Mouse (Mus musculus): ENCODE results near the gene Ppp2r2d.
A peak's percentile ranks its signal among the peaks of the same experiment; 100 is the strongest.

Ppp2r2d gene

DNA sequence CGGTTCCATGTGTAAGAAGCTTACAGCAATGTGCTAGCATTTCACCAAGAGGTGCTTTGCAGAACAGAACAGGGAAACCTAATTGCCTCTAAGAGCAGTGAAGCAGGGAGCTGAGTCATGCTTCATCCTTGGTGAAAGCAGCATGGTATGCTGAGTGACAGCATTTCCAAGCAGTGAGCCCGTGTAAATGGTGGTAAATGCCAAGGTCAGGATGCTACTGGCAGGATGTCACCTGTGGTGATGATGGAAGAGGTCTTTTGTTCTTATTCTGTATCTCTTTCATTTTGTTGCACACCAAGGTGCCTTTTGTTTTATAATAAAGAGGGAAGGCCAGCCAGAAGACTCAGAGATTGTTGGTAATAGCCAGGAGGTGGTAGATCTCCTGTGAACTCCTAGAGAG, 10.8 kb downstream of the Ppp2r2d start:
- no peak for DNase-seq (ENCODE audit: extremely low read depth, low read depth)

DNA sequence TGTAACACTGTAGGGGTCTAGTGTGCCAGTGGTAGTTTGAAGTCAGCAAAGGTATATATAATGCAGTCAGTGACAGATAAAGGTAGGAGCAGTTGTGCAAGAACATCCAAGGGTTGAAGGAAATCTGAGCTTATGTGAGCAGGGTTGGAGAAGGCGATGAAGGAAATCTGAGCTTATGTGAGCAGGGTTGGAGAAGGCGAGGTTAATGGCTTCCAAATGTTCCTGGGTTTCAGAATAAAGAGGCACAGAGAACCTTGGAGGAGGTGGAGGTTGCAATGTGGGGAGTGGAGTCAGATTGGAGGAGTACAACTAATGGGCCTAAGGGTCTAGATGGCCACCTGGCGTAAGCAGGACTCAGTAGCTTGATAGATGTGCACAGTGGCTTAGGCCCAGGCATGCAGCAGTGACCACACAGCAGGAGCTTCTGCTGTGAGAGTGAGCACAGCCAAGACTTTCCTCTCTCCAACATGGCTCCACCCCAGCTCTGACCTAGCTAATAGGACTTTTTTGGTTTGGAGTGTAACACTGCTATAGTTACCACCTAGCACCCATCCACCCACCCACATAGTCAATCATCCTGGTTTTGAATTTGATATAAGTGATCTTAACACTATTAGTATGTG, 18.2 kb downstream of the Ppp2r2d start:
- no peak for DNase-seq (ENCODE audit: extremely low read depth, low read depth)

DNA sequence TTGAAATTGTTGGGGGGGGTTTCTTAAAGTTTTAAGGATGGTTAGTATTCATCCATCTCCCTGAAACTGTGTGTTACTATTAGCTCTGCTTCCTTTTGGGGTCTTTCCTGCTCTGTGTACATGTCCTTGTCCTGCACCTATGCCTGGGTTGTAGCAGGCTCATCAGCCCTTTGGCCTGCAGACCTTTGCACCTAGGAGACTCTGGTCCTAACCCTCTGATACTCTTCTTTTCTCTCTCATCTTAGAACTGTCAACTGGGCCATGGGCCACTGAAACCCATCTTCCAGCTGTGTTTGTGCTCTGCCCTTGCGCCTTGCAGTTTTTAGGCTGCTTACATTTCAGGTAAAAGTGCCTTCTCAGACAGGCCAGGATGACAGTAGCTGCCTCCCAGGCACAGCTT, 18.9 kb downstream of the Ppp2r2d start:
- no peak for DNase-seq (ENCODE audit: extremely low read depth, low read depth)

DNA sequence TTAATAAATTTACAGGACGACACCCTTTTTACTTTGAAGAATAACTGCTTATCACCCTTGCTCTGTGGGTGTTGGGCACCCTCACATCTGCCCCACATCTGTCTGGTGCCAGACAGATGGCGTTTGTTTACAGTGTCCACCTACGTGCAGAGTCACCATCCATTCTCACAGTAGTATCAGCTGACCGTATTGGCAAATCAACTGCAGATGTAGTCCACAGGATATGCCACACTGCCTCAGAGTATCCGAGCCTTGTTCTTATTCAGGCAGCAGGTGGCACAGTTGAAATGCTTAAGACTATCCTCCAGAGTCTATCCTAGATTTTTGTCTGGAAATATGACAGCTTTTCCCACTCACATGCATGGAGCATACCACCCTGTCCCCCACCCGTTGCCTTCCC, 21.4 kb downstream of the Ppp2r2d start:
- DNase-seq (ENCODE audit: extremely low read depth, low read depth): no peak

DNA sequence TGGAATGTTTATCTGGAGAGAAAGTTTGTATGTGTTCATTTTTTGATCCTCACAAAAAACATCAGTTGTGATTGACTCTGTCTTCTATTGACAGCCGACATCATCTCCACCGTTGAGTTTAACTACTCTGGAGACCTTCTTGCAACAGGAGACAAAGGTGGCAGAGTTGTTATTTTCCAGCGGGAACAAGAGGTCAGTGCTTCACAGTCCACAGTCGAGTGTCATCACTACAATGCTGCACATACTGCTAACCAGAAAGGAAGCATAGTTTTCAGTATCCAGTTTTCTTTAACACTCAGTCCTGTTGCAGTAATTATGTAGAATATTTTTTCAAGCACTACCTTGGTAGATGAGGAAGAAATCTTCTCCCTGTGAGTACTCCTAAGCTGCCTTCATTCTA, 22.4 kb downstream of the Ppp2r2d start:
- DNase-seq (ENCODE audit: extremely low read depth, low read depth): no peak

DNA sequence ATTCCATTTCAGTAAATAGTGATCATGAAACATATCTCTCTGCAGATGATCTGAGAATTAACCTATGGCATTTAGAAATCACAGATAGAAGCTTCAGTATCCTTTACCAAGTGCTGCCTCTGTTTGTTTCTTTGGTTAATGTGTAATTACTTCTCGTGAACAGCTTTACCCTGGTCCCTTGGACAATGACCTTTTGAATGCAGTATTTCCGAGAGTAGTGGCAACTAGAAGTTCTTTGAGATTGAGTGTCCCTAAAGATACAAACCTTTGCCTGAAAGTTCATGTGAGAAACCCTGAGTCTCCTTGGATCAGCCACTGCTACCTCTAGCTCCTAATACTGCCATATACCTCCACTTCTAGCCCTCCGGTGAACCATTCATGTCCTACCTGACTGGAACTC, 27.1 kb downstream of the Ppp2r2d start:
- no peak for DNase-seq (ENCODE audit: extremely low read depth, low read depth)

DNA sequence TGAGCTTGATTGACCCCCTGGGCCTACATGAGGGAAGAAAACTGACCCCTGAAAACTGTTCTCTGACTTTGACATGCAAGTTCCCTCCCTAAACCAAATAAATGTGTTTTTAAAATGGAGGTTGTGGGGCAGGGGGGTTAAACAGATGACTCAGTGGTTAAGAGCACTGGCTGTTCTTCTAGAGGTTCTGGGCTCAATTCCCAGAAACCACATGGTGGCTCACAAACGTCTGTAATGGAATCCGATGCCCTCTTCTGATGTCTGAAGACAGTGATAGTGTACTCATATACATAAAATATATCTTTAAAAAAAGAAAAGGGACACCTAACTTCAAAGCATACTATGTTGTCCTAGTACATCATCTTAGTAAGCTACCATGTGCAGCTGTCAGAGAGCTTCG, 29.2 kb downstream of the Ppp2r2d start:
- DNase-seq (ENCODE audit: extremely low read depth, low read depth): no peak

DNA sequence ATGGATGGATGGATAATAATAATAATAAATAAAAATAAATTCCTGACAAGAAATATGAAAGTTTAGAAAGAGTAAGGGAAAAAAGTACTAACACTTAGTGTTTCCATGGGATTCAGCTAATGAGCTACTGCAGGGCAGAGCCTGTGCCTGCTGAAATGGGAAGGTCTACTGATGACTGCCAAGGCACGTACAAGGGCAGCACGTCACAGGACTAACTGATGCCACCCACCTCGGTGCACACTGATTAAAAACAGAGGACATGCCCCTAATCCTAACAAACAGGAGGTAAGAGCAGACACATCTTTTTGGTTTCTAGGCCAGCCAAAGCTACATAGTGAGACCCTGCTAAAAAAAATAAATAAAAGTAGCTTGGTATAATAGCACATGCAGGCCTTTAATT, 37.8 kb downstream of the Ppp2r2d start:
- no peak for DNase-seq (ENCODE audit: extremely low read depth, low read depth)

DNA sequence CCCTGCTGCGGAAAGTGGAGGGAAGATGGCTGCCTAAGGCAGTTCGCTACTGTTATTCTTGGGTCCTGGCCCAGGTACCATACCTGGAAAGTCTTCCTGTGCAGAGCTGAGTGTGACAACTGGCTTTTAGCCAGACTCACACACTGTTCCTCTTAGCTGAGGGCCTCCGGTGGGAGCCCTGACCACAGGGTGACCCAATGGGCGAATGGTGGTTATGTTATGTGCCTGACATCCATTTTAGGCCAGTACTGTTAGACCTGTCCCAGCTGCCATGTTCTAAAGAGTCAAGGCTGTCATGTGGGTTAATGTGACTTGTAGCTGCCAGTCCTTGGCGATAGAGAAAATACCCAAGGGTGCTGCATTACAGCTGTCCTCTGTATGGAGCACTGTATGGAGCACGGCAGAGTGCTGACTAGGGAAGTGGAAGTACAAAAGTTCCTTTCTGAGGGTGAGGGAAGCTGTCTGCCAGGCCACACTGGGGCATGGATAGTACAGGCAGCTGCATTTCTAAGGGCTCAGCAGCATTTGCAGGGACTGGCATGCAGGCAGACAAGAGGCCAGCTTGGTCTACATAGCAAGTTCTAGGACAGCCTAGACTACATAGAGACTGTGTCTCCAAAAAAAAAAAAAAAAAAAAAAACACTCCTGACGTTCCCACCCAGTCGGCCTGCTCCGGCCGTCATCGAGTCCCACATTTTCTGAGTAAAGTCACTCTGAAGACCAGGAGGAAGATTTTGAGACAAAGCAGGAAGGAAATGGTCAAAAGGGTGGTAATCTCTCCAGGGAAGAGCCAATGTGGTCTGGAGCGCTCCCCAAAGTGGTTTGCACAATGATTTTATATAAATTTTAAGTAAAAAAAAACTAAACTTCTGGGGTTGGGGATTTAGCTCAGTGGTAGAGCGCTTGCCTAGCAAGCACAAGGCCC, 39.7 kb downstream of the Ppp2r2d start:
- no peak for DNase-seq (ENCODE audit: extremely low read depth, low read depth)

DNA sequence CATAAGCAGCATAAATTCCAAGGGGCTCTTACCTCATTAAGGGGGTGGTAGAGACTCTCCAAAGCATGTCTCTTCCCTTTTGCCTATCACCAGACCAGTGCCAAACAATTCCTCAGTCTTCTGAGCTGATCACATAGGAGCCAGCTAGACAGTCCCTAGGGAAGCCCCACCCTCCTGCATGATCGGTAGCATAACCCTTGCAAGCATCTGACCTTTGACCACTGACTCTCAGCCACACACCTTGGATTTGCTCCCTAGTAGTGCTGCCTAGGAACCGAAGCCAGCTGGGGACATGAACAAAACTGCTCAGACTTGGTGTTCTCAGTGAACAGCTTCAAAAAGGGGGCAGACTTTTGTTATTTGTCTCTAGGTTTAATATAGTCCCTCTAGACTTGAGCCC, 52.2 kb downstream of the Ppp2r2d start:
- no peak for DNase-seq (ENCODE audit: extremely low read depth, low read depth)

DNA sequence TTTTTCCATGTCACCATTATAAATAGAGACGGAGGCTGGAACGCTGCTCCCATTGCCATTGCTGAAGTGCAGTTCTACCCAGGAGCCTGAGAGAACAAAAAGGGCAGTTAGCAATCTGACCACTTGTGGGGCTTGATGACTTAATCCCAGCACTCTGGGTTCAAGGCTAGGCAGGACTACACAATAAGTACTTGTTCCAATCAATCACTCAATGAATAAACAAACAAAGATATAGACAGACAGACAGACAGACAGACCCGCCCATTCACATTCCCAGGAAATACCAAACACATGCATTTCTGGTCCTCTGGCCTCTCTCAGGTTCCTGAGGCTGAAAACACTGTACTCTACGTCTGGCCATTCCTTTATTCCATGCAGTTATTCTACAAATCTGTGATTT, 52.9 kb downstream of the Ppp2r2d start:
- no peak for DNase-seq (ENCODE audit: extremely low read depth, low read depth)

DNA sequence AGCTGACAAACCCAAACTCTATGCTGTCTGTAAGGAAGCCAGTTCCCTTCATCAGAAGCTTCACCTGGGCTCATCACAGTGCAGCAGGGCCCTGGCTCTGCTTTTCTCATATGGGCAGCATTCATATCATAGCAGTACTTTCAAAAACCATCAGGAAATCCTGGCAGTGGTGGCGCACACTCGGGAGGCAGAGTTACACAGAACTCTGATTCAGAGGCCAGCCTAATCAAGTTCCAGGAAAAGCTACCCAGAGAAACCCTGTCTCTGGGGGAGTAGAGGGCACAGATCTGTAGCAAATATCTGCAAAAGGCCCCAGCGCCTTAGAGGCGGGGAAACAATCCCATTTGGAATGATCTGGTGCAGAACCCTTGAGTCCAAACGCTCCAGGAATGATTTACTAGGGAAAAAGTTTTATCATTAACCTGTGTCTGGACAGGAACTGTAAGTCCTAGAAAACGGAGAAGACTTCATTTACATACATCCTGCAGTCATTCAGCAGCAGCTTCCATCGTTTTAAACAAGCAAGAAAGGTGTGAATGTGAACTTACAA, 58.1 kb downstream of the Ppp2r2d start:
- DNase-seq (ENCODE audit: extremely low read depth, low read depth): no peak

DNA sequence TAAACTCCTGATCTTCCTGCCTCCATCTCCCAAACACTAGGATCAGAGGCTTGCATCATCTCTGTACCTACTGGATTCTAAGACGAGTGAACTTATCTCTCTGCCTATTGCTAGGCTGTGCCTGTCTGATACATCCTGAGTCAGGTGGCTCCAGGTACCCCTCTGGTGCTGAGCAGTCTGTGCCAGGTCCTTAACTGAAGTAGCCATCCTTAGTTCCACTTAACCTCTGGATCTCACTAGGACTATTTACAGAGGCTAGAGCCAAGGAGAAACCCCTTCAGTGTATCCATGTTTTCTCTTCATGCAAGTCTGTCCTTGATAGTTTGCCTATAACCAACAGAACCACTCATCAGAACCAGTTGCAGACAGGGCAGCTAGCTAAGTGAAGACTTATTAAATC, 60.6 kb downstream of the Ppp2r2d start:
- DNase-seq (ENCODE audit: extremely low read depth, low read depth): no peak

DNA sequence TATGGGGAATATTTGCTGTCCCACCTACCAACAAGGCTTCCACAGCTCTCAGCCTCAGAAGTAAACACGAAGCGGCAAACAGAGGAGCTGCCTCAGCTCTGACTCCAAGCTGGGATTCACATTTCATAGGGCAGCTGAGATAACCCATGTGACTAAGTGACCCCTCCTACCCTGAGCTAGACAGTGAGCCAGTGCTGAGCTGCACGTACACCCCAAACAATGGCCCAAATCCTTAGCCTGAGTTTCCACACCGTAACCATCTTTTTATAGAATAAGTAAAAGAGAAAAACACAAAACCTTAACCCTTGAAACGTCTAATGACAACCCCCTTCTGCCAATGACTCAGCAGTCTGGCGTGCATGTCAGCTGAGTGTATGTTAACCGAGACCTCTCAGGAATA, 61.2 kb downstream of the Ppp2r2d start:
- DNase-seq (ENCODE audit: extremely low read depth, low read depth): peak; percentile 67

DNA sequence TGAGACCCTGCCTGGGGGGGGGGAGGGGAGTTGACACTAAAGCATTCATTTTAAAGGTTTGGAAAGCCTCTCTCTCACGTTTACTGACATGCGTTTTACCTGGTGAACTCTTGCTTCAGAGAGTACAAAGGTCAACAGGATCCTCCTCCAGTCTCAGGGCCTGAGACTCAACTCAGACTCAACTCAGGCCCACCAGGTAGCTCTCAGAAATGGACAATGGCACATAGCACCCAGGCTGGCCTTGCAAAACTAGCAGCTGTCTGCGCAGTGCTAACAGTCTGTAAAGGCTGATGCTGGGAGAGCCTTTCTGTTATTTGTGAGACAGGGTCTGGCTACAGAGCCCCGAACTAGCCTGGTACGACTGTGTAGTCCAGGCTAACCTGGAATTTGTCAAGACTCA, 62.1 kb downstream of the Ppp2r2d start:
- DNase-seq (ENCODE audit: extremely low read depth, low read depth): no peak

DNA sequence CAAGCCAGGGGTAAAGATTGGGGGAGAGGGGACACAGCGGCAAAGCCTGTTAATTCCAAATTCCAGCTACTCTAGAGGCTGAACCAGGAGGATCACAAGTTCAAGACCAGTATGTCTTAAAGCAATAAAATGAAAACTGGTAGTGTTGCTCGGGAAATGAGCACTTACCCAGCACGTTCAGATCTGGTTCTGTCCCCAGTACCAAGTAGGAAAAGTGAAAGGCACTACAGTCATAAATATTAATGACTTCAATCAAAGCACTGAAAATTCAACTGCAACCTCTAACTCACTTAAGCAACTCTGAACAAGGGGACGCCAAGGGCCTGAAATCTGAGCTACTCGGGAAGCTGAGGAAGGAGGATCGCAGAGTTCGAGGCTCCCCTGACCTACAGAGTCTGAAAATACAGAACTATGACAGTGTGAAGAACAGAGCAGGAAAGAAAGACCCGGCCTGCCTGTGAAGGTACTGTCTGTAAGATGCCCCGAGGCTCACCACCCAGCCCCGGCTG, 62.9 kb downstream of the Ppp2r2d start:
- DNase-seq (ENCODE audit: extremely low read depth, low read depth): no peak

DNA sequence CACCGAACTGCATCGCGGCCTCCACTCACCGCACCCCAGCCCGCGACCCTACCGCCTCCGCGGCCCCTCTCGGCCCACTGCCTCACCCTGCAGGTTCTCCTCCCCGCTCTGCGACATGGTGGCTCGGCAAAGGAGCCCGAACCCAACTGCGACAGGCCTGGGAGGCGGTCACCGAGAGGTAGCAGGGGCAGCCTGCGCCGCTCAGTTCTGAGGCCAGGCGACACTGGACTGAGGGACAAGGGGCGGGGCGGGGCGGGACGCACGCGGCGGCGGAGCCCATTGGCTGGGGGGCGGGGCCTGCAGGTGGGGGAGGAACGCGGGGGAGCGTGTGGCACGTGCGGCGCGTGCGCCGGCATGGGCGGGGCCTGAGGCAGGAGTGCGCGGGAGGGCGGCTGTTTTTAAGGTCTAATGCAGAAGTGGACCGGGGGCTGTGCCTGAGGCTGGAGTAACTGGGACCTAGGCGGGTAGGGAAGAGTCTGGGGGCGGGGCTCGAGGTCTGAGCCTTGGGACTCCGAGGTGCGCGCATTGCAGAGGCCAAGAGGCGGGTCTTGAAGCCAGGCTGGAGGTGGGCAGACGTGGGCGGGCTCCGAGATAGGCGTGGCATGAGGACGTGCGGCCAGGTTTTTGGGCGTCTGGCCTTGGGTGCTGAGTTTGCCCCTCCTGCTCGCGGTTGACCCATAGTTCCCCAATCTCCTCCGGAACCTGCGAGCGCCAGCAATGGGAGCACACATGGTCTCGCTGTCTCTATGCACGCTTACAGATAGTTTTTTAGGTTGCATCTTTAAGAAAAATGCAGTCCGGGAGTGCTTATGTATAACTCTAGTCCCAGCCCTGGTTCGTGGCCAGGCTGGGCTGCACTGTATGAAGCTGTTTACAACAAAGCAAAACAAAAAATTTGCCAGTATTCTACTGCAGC, 63.7 kb downstream of the Ppp2r2d start, which contains the start of gene Bnip3:
Bnip3 (minus strand) TSS at position 243 of the 916 bp plus-strand sequence.
- peak; percentile 92 for DNase-seq (ENCODE audit: extremely low read depth, low read depth)

DNA sequence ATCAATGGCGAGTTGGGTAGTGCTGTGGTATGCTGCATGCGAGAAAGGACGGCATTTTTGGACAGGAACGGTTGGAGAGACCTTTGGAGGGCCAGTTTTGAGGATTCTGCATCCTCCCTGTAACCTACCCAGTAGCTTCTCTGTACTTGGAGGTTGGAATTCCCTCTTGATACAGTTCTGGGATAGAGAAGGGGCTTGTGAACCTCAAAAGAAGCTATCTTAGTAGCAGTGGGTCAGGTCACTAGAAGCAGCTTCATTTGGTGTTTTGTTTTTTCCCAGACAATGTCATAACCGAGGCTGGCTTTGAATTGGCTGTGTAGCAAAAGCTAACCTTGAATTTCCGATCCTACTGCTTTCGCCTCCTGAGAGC, 64.3 kb downstream of the Ppp2r2d start:
- no peak for DNase-seq (ENCODE audit: extremely low read depth, low read depth)

DNA sequence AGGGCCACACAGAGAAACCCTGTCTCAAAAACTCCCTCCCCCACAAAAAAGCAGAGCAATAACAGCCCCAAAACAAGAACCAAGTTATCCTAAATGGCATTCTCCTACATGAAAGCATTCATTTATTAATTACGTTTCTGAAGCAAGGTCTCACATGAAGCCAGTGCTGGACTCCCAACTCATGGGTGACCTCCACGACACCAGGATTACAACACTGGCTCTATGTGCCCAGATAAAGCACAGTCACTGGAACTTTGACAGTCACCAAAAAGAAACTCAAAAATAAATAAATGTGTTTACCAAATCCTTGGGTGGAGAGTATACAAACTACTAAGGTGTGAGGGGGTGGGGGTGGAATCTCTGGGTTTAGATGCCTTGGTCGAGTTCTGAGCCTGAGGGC, 67.7 kb downstream of the Ppp2r2d start:
- DNase-seq (ENCODE audit: extremely low read depth, low read depth): no peak

DNA sequence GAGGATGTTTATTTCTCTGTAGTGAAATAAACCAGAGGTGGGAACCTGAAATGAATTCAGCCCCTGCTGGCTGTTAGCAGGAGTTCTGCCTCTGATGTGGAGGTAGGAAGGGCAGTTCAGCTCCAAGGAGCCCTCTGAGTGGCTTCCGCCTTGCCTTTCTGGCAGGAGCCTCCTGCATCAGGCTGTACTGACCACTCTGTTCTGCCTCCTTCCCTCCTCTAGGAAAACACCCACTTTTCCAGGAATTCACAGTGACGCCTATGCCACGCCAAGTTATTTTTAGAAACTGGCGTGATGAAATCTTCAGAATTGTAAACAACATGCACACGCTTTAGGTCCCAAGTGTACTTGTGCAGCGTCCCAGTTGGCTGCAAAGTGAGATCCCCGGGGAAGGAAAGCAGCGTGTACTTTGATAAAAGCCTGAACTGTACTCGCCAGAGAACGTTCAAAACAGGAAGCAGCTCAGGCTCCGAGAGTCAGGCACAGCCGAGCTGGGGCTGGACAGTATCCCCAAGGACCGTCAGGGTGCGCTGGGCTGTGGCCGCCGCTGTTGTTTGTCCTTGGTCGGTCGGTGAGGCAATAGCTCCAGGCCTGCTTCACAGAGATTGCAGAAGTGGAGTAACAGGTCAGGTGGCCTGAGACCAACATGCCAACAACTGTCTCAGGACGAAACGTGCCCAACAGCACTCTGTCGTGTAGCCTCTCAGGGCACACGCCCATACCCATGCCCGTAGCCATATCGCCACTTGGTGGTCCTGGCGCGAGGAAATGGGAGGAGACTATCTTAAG, 73.5 kb downstream of the Ppp2r2d start:
- peak; percentile 67 for DNase-seq (ENCODE audit: extremely low read depth, low read depth)

DNA sequence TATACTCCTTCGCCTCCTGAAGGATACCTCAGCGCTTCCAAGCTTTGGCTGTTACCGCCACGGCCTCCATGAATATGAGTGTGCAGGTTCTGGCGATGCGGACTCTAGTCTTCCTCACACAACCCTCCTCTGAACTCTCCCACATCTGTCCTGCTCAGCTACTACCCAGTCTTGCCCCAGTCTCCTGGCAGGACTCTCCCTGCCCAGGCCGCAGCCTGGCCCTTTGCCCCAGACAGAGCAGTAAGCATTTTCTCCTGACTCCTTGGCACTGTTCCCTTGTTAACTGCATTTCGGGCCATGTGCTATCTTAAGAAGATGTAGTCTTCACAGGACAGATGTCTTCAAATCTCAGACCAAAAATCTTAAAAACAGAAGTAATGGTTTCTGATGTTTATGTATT, 75.7 kb downstream of the Ppp2r2d start:
- no peak for DNase-seq (ENCODE audit: extremely low read depth, low read depth)

Data from MEL-GATA-1-ER (cell line).